Mouse (Mus musculus) forebrain, embryonic 12.5 days (tissue): ENCODE results near the gene Rptn. TPM values are rescaled to one million over a fixed set of nuclear protein-coding genes. Genes with fewer than 3 reads are reported as not detected.

Source experiments
- ATAC-seq: fragments of 200-750 bp; cut with Nextera tagmentation; 2 replicates; pipeline ENCODE4 v1.8.0; 2017; ENCODE audit warnings: moderate TSS enrichment; ENCODE audit not compliant: low FRiP score
- H3K27ac ChIP-seq: fragments of 300-500 bp; sonication (generic); 2 replicates; pipeline ENCODE4 v1.5.1; 2016; ENCODE audit warnings: mild to moderate bottlenecking
- H3K27me3 ChIP-seq: fragments of 300-500 bp; sonication (generic); 2 replicates; pipeline ENCODE4 v1.6.1; 2016; ENCODE audit warnings: mild to moderate bottlenecking
- H3K36me3 ChIP-seq: fragments of 300-500 bp; sonication (generic); replicated peaks from 2 replicates; pipeline ENCODE4 v1.6.1; 2016; ENCODE audit warnings: mild to moderate bottlenecking
- H3K4me1 ChIP-seq: fragments of 300-500 bp; sonication (generic); 2 replicates; pipeline ENCODE4 v1.6.1; 2016
- H3K4me2 ChIP-seq: fragments of 300-500 bp; sonication (generic); 2 replicates; pipeline ENCODE4 v1.6.1; 2016; ENCODE audit warnings: mild to moderate bottlenecking, moderate library complexity
- H3K4me3 ChIP-seq: fragments of 300-500 bp; sonication (generic); replicated peaks from 2 replicates; pipeline ENCODE4 v1.5.1; 2016; ENCODE audit warnings: mild to moderate bottlenecking
- H3K9ac ChIP-seq: fragments of 300-500 bp; sonication (generic); 2 replicates; pipeline ENCODE4 v1.6.1; 2016; ENCODE audit warnings: mild to moderate bottlenecking
- H3K9me3 ChIP-seq: fragments of 300-500 bp; sonication (generic); 2 replicates; pipeline ENCODE4 v1.6.1; 2016
- WGBS: fragments of 180-500 bp; shearing (Covaris S2); methylation state at CpG from one replicate; pipeline ENCODE4 v1.1.7; 2016; 5-methylcytosine and 5-hydroxymethylcytosine counted together
- polyA plus RNA-seq: library from polyadenylated mRNA; unstranded; fragments of >200 nt; fragmentation: Nextera tagmentation; extraction: Ambion mirVana; gene quantifications from 2 replicates; pipeline ENCODE4 v1.2.1, GENCODE M21; 2016

Gene Rptn
- not detected in 2 replicates for polyA plus RNA-seq

- WGBS, result 71% methylated on average over 2 of the region's 2 CpGs
- Histone ChIP-seq H3K27me3 (no peaks in the 10 kb centered on the region), H3K4me3 (no peak within 1 kb of the TSS), H3K27ac (no peak within 1 kb of the TSS), H3K36me3 (no peaks in the 10 kb centered on the region), H3K4me1 (no peaks in the 10 kb centered on the region), H3K9ac (no peak within 1 kb of the TSS), H3K4me2 (no peak within 1 kb of the TSS), H3K9me3 (no peaks in the 10 kb centered on the region)
- no peak for ATAC-seq
Measured at GRCm38 (mm10) chr3:93393366-93393765, at the start of gene Rptn. Gene Rptn (plus strand): TSS chr3:93393699.

GRCm38 (mm10) chr3:93346896-93347295 is 46.6 kb upstream of the Rptn start:
- ATAC-seq, result no peak
- peaks cover 3% of the 10 kb centered on the region; the same call in 1 of the 2 replicates for H3K4me1 ChIP-seq
- no peaks in the 10 kb centered on the region for H3K27me3 ChIP-seq
- H3K9me3 ChIP-seq, result no peaks in the 10 kb centered on the region
- no peak overlapping the region for H3K27ac ChIP-seq
- 86% methylated on average over 2 of the region's 2 CpGs for WGBS
- no peak overlapping the region for H3K4me2 ChIP-seq
- no peak overlapping the region for H3K9ac ChIP-seq
- no peaks in the 10 kb centered on the region for H3K36me3 ChIP-seq
- no peak overlapping the region for H3K4me3 ChIP-seq

- no peaks in the 10 kb centered on the region for H3K9me3 ChIP-seq
- H3K27ac ChIP-seq, result no peak overlapping the region
- H3K9ac ChIP-seq, result no peak overlapping the region
- H3K4me2 ChIP-seq, result no peak overlapping the region
- peaks cover 3% of the 10 kb centered on the region; the same call in 1 of the 2 replicates for H3K4me1 ChIP-seq
- H3K4me3 ChIP-seq, result no peak overlapping the region
- ATAC-seq, result no peak
- 0 out of 2 replicates have a peak, but pooled peaks cover 8% of the 10 kb centered on the region for H3K27me3 ChIP-seq
- H3K36me3 ChIP-seq, result no peaks in the 10 kb centered on the region
- 15% methylated on average over 7 of the region's 7 CpGs for WGBS
Measured at GRCm38 (mm10) chr3:93360045-93360444, 33.5 kb upstream of the Rptn start.

DNA sequence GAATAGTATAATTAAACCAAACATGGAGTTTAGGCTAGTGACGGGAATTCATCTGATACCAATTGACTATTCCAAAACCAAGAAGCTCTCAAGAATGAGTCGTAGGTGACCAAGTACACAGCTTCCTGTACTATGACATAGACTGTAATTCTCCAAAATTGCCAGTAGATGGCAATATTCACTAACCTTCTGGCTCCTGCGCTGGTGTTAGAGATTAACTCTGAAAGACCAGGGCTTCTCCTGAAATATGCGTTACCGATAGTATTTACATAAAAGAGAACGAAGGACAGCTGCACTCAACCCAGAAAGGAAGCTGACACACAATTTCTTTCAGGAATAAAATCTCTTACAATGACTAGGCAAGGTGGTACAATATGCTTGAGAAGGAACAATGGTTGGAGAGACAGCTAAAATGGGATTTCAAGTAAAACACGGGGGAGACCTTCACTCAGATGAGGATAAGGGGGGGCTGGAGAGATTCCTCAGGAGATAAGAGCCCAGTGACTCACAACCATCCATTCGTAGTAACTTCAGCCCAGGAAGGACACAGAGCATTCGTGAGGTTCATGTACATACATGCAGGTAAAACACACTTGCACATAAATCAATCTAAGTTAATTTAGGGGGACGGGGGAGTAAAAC is 31.4 kb upstream of the Rptn start:
- H3K4me1 ChIP-seq, result peaks cover 3% of the 10 kb centered on the region; the same call in 1 of the 2 replicates
- WGBS, result 12% methylated on average over 10 of the region's 10 CpGs
- H3K36me3 ChIP-seq, result no peaks in the 10 kb centered on the region
- peak; percentile 83 for ATAC-seq
- peak overlapping the region; percentile 38 for H3K4me2 ChIP-seq
- H3K4me3 ChIP-seq, result no peak overlapping the region
- H3K9ac ChIP-seq, result no peak overlapping the region
- H3K9me3 ChIP-seq, result no peaks in the 10 kb centered on the region
- no peak overlapping the region for H3K27ac ChIP-seq
- H3K27me3 ChIP-seq, result 0 out of 2 replicates have a peak, but pooled peaks cover 8% of the 10 kb centered on the region

- WGBS, result 67% methylated on average over 3 of the region's 3 CpGs
Measured at GRCm38 (mm10) chr3:93366966-93367575, 26.4 kb upstream of the Rptn start.

GRCm38 (mm10) chr3:93368171-93368570 is 25.3 kb upstream of the Rptn start:
- WGBS, result 82% methylated on average over 1 of the region's 1 CpGs
- no peak for ATAC-seq
- Histone ChIP-seq H3K4me2 (no peak overlapping the region), H3K27me3 (no peaks in the 10 kb centered on the region), H3K27ac (no peak overlapping the region), H3K9me3 (no peaks in the 10 kb centered on the region), H3K4me1 (no peaks in the 10 kb centered on the region), H3K4me3 (no peak overlapping the region), H3K36me3 (no peaks in the 10 kb centered on the region), H3K9ac (no peak overlapping the region)

More at GRCm38 (mm10) chr3:93366966-93367575, 26.4 kb upstream of the Rptn start:
- Histone ChIP-seq H3K36me3 (no peaks in the 10 kb centered on the region), H3K27ac (no peak overlapping the region), H3K4me3 (no peak overlapping the region), H3K9me3 (no peaks in the 10 kb centered on the region), H3K27me3 (0 out of 2 replicates have a peak, but pooled peaks cover 8% of the 10 kb centered on the region), H3K9ac (no peak overlapping the region), H3K4me2 (no peak overlapping the region), H3K4me1 (peaks cover 2% of the 10 kb centered on the region; the same call in 1 of the 2 replicates)
- ATAC-seq, result no peak

- WGBS, result 81% methylated on average over 6 of the region's 6 CpGs
- ATAC-seq, result no peak
- H3K9me3 ChIP-seq, result no peaks in the 10 kb centered on the region
Measured at GRCm38 (mm10) chr3:93373416-93373815, 20.1 kb upstream of the Rptn start.

GRCm38 (mm10) chr3:93375196-93375595 is 18.3 kb upstream of the Rptn start:
- no peaks in the 10 kb centered on the region for H3K36me3 ChIP-seq
- no peak overlapping the region for H3K27ac ChIP-seq
- no peaks in the 10 kb centered on the region for H3K9me3 ChIP-seq
- WGBS, result 62% methylated on average over 1 of the region's 1 CpGs
- no peaks in the 10 kb centered on the region for H3K4me1 ChIP-seq
- no peak for ATAC-seq
- no peak overlapping the region for H3K4me2 ChIP-seq
- no peak overlapping the region for H3K9ac ChIP-seq
- no peaks in the 10 kb centered on the region for H3K27me3 ChIP-seq
- H3K4me3 ChIP-seq, result no peak overlapping the region

More at GRCm38 (mm10) chr3:93373416-93373815, 20.1 kb upstream of the Rptn start:
- H3K4me2 ChIP-seq, result no peak overlapping the region
- no peak overlapping the region for H3K4me3 ChIP-seq
- H3K36me3 ChIP-seq, result no peaks in the 10 kb centered on the region
- no peak overlapping the region for H3K9ac ChIP-seq
- H3K4me1 ChIP-seq, result no peaks in the 10 kb centered on the region
- no peaks in the 10 kb centered on the region for H3K27me3 ChIP-seq
- H3K27ac ChIP-seq, result no peak overlapping the region

- H3K4me2 ChIP-seq, result no peak overlapping the region
- H3K36me3 ChIP-seq, result no peaks in the 10 kb centered on the region
- H3K27ac ChIP-seq, result no peak overlapping the region
- H3K4me1 ChIP-seq, result no peaks in the 10 kb centered on the region
- no peak overlapping the region for H3K4me3 ChIP-seq
- no peak for ATAC-seq
- no peak overlapping the region for H3K9ac ChIP-seq
- 85% methylated on average over 5 of the region's 5 CpGs for WGBS
- no peaks in the 10 kb centered on the region for H3K27me3 ChIP-seq
- H3K9me3 ChIP-seq, result no peaks in the 10 kb centered on the region
Measured at GRCm38 (mm10) chr3:93375601-93376000, 17.9 kb upstream of the Rptn start.

DNA sequence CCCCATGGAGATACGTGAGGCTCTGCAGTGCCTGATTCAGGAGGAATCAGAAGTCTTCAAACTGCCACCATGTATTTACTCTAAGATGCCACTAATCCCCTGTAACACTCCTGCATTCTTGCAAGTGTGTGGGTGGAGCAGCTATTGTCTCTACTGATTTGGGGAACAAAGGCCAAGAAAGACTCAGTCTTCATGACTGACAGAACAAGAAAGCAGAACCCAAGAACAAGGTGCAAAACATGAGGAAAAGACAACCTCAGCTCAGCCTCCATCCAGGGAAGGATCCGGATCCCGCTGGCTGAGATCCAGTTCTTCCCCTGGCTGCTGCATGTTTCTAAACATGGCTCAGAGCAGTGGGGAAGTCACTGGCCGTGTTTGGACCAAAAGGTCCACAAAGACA is 15.4 kb upstream of the Rptn start:
- Histone ChIP-seq H3K27ac (no peak overlapping the region), H3K27me3 (no peaks in the 10 kb centered on the region)
- WGBS, result 43% methylated on average over 4 of the region's 4 CpGs

GRCm38 (mm10) chr3:93403936-93404335 is 10.4 kb downstream of the Rptn start:
- no peaks in the 10 kb centered on the region for H3K27me3 ChIP-seq
- no peak overlapping the region for H3K9ac ChIP-seq
- H3K4me1 ChIP-seq, result no peaks in the 10 kb centered on the region
- no peaks in the 10 kb centered on the region for H3K36me3 ChIP-seq
- ATAC-seq, result no peak
- no peak overlapping the region for H3K4me2 ChIP-seq
- WGBS, result 95% methylated on average over 3 of the region's 3 CpGs
- H3K9me3 ChIP-seq, result no peaks in the 10 kb centered on the region
- no peak overlapping the region for H3K4me3 ChIP-seq
- no peak overlapping the region for H3K27ac ChIP-seq

More for the DNA sequence above, 15.4 kb upstream of the Rptn start:
- no peaks in the 10 kb centered on the region for H3K9me3 ChIP-seq
- no peak overlapping the region for H3K4me2 ChIP-seq
- H3K9ac ChIP-seq, result no peak overlapping the region
- ATAC-seq, result no peak
- H3K4me3 ChIP-seq, result no peak overlapping the region
- no peaks in the 10 kb centered on the region for H3K4me1 ChIP-seq
- H3K36me3 ChIP-seq, result no peaks in the 10 kb centered on the region

DNA sequence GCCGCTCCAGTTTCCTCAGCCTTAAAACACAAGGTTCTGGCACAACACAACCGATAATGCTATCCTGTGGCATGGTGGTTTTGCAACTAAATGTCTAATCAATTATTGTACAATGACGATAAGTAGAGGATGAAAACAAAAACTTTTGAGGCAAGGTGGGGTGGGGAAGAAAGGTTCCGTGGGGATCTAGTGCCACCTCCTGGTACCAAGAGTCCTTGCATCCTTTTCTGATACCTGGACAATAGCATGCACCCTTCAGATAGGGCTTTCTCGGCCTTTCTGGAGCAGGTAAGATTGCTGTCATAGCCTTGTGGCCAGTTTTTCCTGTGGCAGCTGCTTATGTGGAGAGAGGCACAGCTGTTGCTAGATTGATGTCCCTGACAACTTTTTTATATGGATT is 13.5 kb downstream of the Rptn start:
- no peak for ATAC-seq
- H3K4me2 ChIP-seq, result no peak overlapping the region
- no peak overlapping the region for H3K9ac ChIP-seq
- no peaks in the 10 kb centered on the region for H3K27me3 ChIP-seq
- H3K9me3 ChIP-seq, result no peaks in the 10 kb centered on the region
- H3K4me1 ChIP-seq, result no peaks in the 10 kb centered on the region
- no peak overlapping the region for H3K27ac ChIP-seq
- WGBS, result 30% methylated on average over 5 of the region's 5 CpGs
- H3K36me3 ChIP-seq, result no peaks in the 10 kb centered on the region
- no peak overlapping the region for H3K4me3 ChIP-seq

DNA sequence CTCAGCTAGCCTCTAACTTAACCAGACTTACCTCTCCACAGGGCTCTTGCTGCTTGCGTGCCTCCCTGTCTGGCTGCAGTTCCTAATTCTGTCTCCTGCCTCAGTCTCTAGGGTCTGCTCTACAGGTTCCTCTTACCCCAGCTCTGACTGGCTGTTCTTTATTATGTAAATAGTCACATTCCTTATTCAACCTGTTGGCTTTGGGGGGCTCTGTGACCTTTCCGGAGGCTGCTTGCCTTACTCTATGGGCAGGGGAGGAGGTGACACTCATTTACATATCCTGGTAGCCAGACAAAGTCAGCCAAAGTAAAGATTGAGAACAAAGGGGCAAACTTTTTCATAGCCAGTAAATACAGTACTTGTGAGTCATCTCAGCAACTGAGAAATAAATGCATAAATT is 18.4 kb downstream of the Rptn start:
- 17% methylated on average over 2 of the region's 2 CpGs for WGBS
- Histone ChIP-seq H3K36me3 (no peaks in the 10 kb centered on the region), H3K9me3 (no peaks in the 10 kb centered on the region), H3K27ac (no peak overlapping the region), H3K4me3 (no peak overlapping the region), H3K4me2 (no peak overlapping the region), H3K27me3 (no peaks in the 10 kb centered on the region), H3K4me1 (no peaks in the 10 kb centered on the region), H3K9ac (no peak overlapping the region)
- no peak for ATAC-seq
